Mouse (Mus musculus): ENCODE data around the gene Phf7.

Phf7 gene

DNA sequence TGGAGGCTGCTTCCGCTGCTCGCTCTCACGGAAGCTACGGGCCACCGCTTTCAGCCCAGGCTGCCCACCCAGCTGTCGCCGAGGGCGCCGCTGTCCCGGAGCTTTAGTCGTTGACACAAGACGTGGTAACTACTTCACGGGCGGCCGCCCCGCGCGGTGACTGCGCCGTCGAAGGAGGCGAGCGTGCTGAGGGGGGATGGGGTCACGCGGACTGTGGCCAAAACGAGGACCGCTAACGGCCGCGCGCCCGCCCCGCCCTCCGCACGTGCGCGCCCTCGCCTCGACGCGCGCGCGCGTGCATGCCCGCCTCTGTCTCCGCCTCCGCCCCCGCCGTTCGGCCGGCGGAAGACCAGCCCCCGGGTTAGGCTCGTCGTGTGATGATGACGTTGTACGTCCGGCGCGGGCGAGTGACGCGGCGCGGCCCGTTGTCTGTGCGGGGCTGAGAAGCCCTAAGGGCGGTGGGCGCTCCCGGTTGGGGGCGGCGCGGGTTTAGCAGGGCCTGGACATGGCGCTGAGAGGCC is at the start of gene Phf7, which contains the start of gene Bap1:
Gene Phf7 (minus strand): TSS at position 234 of the 521 bp plus-strand sequence.
Gene Bap1 (plus strand): TSS at position 367 of the 521 bp plus-strand sequence.
- peak; percentile 98 for DNase-seq

DNA sequence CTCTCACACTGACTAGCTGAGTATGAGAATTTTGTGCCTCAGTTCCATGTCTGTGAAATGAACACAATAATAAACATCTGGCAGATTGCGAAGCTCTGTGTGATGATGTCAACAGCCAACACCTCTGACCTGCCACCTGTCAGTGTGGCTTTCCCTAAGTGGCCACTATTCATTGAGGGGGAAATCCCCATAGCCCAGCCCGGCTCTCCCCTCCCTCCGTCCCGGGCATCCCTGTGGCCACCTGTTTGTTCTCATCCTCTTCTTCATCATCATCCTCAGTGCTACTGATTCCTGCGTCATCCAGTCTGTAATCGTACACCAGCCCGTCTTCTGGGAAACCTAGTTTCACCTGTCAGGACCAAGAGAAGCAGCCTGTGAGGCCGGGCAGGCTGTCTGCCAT is 34.6 kb upstream of the Phf7 start:
- no peak for DNase-seq

DNA sequence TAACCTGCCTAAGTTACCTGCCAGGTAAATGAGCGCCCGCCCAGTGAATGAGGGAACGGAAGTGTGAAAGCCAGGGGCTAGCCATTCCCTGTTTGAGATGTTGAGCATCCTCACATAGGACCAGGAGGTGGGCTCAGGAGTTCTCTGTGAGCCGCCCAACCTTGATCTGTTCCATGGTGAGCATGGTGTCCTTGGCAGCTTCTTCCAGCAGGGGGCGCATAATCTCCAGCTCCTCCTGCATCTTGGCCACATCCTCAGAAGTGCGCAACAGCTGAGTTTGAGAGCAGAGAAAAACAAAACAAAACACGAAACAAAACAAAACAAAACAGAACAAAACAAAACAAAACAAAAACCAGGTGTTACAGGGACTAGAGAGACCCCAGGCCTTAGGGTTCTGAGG is 21.0 kb upstream of the Phf7 start:
- DNase-seq, result peak; percentile 91

DNA sequence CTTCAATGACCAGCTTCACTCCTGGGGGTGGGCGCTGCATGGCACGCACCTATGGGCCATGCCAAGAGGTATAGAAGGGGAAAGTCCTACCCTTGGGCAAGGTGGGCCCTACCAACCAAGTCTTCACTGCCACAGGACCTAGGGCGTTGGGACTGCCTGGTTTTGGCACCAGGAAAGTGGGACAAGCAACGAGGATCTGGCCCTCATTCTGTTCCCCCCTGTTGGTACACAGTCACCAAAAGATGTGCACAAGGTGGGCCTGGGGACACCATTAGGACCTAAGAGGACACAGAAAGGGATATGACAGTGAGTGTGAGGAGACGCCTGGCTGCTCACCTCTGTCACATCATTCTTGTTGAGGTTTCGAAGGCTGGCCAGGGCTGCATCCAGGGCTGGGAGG is 20.0 kb upstream of the Phf7 start:
- DNase-seq, result no peak

DNA sequence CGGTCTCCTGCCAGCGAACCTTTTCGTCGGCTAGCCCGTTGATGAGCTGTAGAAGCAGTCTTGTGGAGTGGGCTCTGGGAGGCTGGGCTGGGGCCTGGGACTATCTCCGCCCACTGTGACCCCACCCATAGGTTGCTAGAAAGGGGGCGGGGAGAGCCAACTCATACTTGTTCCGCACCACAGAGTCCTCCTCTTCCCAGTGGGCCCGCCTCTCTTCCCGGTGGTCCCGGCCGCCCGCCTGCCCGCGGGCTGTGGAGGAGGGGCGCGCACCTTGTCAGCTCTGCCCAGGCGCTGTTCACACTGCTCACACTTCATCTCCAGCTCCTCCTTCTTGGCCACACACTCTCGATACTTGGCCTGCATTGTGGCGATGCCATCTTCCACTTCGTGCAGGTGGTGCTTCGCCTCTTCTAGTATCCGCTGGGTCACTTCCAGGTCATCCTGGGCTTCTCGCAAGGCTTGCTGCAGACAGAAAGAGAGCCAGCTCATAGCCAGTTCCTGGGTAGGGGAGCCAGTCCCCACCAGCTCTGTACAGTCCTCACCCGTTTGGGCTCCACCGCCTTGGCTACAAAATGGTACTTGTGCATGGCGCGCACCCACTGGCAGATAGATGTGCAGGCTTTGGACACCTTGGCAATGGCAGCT is 18.5 kb upstream of the Phf7 start:
- peak; percentile 47 for DNase-seq

DNA sequence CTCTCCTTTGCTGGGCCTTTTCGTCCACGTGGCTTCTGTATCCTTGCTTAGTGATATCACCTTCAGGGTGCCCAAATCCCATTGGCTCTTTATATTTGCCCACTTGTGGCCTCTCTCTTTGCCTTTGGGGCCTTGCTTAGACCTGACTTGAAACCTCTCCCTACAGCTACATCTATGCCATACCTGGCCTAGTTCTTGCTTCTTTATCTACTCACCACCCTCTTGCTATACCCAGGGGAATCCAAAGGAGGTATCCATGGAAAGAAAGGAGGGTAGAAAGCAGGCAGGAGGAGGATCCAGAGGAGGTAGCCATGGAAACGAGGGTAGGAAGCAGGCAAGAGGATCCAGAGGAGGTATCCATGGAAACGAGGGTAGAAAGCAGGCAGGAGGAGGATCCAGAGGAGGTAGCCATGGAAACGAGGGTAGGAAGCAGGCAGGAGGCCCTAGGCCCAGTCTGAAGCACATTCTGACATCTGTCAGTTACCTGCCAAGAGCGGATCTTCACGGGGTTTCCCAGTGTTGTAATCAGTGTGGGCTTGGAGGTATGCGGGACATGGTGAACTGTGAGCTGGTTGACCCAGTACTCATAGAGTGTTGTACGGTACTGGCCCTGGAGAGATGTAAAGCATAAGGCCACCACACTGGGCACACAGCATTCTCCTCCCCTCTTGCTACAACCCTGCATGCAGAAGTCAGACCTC is 17.3 kb upstream of the Phf7 start:
- no peak for DNase-seq

DNA sequence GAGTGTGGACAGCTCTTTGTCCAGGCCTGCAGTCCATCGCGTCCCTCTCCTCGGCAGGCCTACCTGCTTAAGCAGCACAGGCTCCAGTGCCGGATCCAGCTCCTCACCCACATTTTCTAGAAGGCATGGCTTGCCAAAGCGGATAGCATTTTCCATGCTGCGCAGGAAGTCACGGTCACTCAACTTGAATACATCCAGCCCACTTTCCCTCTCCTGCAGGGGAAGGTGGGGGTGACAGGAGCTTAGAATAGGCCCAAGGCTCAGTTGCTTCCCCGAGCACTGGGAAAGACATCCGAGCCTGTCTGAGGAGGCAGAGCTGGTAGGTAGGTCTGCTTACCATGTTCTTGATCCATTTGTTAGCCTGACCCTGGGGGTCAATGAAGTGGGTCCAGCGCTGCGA is 16.5 kb upstream of the Phf7 start:
- DNase-seq, result no peak

DNA sequence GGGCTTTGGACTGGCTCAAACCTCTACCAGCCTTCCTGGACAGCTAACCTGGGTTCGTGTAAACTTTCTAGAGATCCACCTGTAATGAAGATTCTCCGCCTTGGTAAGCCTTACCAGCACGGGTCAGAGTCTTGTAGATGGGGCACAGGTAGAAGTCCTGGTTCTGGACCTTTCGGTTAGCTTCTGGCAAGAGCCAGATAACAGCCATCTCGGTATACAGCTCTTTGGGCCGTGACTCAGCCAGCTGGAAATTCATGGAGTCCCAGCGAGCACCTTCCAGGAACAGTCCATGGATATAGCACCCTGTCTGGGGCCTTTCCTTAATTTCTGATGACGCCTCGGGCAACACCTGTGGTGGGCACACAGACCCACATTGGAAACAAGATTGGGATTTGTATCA is 9.8 kb upstream of the Phf7 start:
- DNase-seq, result no peak

DNA sequence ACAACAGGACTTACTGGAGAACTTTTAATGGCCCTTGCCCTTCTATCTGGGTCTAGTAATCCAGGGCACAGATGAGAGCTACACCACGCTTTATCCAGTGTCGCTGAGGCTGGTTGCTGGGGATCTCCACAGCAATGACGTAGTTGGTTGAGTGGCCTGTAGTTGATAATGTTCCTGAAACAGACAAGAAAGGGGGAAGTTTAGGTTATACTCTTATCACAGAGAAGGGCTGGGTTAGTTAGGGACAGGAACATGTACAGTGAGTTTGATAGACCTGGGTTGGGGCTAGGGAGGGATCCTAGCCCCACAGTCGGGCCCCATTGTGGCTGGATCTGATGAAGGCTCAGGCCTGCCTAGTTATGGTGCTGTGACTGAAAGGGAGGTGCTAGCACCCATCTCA is 9.3 kb upstream of the Phf7 start:
- no peak for DNase-seq

DNA sequence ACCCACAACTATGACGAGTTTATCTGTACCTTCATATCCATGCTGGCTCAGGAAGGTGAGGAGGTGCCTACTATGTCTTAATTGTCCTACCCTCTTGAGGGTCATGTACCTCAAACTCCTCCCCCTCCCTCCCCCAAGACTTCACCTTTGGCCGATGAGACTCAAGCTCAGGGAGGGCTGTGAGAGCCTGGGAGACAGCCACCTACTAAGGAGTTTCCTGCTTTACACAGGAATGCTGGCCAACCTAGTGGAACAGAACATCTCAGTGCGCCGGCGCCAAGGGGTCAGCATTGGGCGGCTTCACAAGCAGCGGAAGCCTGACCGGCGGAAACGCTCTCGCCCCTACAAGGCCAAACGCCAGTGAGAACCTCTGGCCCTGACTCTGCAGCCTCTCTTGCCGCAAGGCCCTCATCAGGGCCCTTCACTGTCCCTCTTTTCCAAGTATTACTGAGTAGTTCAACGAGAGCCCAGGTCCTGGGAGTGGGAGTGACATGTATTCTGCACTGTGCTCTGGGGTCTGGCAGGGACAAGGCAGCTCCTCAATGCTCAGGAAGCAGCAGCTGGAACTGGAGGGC is 7.4 kb upstream of the Phf7 start:
- no peak for DNase-seq

DNA sequence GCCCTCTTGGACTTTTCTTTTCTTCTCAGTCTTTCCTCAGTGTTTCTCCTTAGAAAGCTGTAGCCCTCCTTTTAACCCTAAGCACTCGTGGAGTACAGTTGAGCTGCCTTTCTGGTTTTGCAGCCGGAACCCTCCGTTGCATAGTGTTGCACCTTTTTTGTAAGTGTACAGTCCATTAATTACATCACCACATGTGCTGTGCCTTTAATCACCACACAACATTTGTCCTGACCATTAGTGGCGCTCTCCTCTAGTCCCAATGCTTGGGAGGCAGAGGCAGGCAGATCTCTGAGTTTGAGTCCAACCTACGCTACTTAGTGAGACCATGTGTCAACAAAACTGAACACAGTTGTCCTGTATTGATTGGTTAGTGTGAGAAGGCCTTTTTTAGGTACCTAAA is 974 bp upstream of the Phf7 start:
- no peak for DNase-seq

DNA sequence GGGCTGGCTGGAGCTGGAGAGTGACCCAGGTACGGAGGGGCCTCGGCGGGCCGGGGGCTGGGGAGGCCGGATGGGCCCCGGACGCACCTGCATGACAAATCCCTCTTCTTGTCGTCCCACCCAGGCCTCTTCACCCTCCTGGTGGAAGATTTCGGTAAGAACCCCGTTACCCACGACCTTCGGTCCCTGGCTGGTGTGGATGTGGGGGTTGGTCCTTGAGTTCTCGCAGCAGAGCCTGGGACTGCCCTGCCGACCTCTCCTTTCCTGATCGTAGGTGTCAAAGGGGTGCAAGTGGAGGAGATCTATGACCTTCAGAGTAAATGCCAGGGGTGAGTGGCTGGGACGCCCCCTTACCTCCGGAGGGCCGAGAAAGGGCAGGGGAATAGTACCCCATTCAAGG is 509 bp upstream of the Phf7 start:
- no peak for DNase-seq

DNA sequence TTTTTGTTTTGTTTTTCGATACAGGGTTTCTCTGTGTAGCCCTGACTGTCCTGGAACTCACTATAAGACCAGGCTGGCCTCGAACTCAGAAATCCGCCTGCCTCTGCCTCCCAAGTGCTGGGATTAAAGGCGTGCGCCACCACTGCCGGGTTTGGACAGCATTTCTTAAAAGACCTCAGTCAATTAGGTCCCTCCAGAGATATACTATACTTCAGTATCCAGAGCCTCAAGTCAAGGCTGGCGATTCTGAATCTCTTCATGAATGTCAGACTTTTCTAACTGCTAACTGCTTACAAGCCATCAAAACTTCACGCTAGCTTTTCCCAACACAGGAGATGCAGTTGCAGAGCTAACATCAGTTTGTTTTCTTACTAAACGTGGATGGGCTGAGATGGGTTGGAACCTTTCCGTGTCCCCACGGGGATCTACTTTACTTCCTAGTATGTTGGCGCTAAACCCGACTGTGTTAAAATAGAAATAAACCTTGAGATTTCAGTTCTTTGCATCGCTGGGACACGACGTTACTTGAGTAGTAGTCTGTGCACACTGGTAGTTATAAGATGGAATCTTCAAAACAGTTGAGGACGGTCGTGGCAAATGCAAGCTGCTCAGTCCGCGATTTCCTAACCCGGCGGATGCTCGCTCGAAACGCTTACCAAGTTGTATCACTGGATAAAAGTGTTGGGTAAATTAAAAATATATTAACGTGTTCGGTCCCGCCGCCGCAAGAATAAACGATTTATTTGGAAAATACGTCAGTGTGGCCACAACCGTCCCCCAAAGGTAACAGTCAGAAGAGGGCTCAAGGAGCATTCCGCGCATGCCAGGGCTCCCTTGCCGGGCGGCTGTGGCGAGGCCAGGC is 664 bp downstream of the Phf7 start:
- DNase-seq, result no peak

DNA sequence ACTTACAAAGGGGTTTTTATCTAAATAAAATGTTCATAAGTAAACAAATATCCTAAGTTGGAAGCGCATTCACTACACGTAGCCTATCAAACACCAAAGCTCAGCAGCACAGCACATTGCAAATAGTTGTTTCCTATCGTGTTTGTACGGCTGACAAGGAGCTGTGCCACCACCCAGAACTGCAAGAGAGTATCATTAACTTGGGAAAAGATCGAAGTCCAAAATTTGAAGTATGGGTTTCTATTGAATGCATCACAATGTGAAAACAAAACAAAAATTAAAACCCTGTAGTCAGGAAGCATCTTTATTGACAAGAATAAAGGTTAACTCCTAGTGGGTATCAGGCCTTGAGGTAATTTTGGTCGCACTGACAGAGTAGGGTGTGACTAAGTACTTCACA is 2.7 kb downstream of the Phf7 start:
- DNase-seq, result no peak

DNA sequence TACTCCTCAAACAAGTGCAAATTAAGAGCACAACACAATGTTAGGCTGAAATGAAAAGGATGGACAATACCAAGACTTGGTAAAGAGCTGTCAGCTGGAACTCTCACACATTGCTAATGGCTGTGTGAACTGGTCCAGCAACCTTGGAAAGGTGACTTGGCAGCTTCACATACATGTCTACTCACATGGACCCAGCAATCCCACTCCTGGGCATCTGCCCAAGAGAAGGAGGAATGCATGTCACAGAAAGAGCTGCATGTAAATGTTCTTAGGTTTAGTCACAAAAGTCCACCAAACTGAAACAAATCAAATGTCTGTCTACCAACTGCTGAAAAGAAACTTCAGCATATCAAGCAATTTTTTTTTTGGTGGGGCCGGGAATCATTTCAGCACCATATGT is 5.2 kb downstream of the Phf7 start:
- DNase-seq, result no peak

DNA sequence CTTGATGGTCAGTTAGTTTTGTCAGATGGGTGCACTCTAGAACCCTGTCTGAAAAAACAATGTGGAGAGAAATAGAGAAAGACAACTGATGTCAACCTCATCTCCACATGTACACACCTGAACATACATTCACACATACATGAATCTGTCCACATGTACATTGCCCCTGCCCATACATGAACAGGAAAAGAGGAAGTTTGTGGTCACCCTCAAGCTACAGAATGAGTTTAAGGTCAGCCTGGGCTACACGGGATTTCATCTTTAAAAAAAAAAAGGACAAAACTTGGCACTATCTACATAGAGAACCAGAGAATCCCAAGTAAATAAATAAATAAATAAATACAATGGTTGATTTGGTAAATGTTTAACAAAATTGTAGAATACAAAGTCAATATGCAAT is 6.3 kb downstream of the Phf7 start:
- no peak for DNase-seq

DNA sequence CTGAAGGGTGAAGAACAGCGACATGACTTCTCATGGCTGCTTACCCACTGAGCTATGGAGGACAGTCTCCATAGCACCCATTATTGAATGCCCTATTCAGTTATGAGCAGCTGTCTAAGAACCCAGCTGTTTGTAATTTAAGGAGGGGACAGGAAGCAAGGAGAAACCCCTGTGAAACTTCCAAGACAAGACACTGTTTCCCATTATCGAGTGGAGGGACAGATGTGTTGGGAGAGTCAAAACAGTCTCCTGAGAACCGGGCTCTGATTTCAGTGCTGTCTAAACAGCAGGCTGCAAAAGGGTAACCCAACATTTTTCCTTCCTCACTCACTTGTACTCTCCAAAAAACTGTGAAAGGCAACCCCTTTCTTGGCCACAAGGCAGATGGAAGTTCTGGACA is 10.6 kb downstream of the Phf7 start:
- no peak for DNase-seq

DNA sequence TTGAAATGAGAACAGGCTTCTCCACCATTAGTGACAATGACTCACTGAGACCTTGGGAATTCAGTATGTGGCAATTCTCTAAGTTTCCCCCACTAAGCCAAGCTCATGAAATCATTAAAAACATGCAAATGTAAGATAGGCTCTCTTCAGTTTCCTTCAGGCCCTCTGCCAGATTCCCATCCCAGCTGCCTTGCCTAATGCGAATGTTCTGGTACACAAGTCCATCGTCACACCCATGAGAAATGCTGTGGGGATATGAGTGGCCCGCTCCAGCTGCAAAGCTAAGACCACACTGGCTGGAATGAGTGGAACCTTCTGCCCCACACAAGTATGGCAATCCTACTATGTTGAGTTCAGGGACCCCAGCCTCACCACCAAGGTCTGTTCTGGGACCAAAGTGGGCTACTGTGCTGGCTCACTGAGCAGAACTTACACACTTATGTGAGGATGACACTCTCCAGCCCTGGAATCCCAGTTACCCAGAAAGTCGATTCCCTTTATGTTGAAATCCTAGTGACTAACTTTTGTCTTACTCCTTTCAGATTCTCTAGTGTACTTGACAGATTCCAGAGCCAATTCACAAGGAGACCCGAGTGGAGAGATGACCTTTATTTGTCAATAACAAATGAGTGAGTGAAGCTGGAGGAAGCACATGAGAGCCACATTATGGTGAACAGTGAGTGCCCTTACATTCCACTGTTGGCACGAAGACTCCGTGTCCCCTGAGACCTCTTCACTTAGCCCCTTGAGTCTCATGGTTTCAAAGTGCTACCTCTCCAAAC is 13.8 kb downstream of the Phf7 start:
- DNase-seq, result no peak

DNA sequence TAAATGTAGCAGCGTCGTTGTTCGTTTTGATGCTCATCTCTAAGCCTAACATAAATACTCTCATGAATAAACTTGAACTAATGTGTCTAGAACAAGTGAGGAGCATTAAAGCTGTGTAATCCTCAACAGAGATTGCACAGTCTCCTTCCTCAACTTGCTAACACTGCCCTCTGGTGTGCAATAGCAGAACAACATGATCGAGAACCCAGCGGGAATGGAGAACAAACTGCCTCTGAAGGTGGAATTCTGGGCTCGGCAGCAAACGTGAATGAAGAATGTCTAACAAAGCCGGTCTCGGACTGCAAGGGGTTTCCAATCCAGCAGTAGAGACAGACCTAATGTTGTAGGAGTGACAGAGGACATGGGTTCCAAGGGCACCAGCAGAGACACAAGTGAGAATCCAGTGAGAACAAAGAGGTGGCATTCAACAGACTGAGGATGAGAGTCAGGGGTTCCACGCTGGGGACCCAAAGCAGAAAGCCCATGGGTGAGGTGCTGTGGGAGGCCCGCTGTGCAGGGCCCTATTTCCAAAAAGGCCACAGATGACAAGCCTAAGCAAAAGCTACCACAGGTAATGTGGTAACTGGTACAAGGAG is 17.0 kb downstream of the Phf7 start:
- peak; percentile 84 for DNase-seq

DNA sequence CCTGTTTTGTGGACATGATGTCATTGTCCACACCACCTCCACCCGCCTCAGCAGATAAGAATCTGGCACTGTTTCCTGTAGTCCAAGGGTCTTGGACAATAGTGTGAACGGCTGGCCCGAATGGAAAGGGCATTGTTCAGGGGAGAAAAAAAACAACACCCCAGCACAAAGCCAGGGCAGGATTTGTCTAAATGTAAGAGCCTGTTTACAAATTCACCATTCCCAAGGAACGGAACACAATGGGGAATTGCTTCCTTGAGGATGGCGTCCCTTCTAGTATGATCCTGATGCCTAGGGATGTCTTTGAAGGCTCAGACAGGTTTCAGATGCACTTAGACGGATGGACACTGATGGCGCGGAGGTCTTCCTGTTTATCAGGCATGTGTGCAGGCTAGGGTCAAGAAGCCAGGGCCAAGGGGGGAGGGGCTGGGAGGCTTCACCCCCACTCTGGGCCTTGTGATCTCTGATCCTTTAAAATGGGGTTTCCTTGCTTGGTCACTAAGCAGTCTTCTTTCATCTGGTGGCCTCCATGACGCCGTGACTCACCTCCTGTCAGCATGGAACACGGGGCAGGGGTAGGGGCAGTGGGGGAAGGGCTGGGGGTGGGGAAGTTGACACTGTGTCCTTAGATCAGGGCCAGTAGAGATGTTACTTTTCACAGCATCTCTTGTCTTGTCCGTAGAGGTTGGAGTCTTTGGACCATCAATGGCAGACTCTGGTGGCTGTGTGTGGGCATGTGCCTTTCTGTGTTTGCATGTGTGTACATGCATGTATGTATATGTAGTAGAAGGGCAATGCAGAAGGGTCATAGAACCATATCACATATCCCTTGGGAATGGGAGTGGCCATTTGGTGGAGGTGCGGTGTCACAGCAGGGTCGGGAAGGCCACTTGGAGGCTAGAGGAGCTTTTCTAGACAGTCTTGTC is 17.8 kb downstream of the Phf7 start:
- no peak for DNase-seq
